9 mouse cellular contexts compared by ENCODE assay signal in the genomic region with DNA sequence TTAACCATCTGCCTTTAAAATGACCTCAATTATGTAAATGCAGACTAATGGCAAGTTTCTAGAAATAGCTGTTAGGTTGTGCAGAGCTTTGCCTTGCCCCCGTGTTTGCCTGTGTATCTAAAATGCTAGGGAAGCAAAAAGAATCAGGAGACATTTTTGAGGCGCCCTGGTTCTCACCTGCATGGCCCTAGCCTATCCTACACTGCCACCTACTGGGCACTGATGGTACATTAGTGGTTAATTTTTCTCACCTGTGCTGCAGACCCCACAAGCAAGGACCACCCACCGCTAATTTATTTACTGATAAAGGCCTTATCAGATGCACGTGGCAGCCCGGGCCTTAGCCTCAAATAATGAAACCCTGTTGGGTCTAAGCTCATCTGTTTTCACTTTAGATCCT. TPM values are rescaled to one million over a fixed set of nuclear protein-coding genes. Genes with fewer than 3 reads are reported as not detected.
A peak's percentile ranks its signal among the peaks of the same experiment; 100 is the strongest.
DNase-seq lines count a peak whose midpoint lies in the region; ATAC-seq lines count a peak whose summit lies in the region.
"Had no signal": no experiment of that assay in that cellular context is flagged by ENCODE, and none has a peak within 500 bp of the region (broad histone marks: within the 10 kb centered on the region; RNA-seq: fewer than 3 reads in every experiment).

No protein-coding gene starts in this region.

- H3K9ac ChIP-seq in forebrain, embryonic 11.5 days (ENCODE audit: low read length), result no peak overlapping the region
- no peak overlapping the region for H3K9ac ChIP-seq in forebrain, embryonic 16.5 days (replicated peaks; ENCODE audit: low read depth, low read length)

- no peak for ATAC-seq in forebrain, embryonic 11.5 days (replicated peaks; ENCODE audit: low FRiP score)
- ATAC-seq in forebrain, embryonic 16.5 days, result no peak

- DNase-seq in forebrain, embryonic 11.5 days (ENCODE audit: low spot score), result peak; percentile 73
- DNase-seq in A20 (ENCODE audit: low read depth, low spot score), result peak; percentile 67
- DNase-seq in adrenal gland, postnatal 14 days, result peak; percentile 63
- peak; percentile 71 for DNase-seq in embryonic facial prominence, embryonic 10.5 days (ENCODE audit: low spot score)
- peak; percentile 50 to 78 for DNase-seq in kidney, postnatal 36 days
- peak; percentile 66 for DNase-seq in lung, postnatal 14 days
- DNase-seq in spleen, postnatal 10 days (ENCODE audit: low spot score in 2 of 2), result peak; percentile 23 to 63

- no peak overlapping the region for H3K4me2 ChIP-seq in forebrain, embryonic 11.5 days (ENCODE audit: low read depth, low read length, severe bottlenecking)
- H3K4me2 ChIP-seq in forebrain, embryonic 16.5 days (ENCODE audit: low read length), result no peak overlapping the region

- H3K36me3 ChIP-seq in forebrain, embryonic 11.5 days (ENCODE audit: control insufficient read depth, insufficient read depth, low read length), result no peaks in the 10 kb centered on the region
- H3K36me3 ChIP-seq in forebrain, embryonic 16.5 days (ENCODE audit: control insufficient read depth, insufficient read depth), result no peaks in the 10 kb centered on the region
- H3K36me3 ChIP-seq in embryonic facial prominence, embryonic 10.5 days (replicated peaks), result no peaks in the 10 kb centered on the region

- WGBS in forebrain, embryonic 11.5 days, result 10% methylated on average over 5 of the region's 5 CpGs
- WGBS in forebrain, embryonic 16.5 days, result 7% methylated on average over 5 of the region's 5 CpGs
- 6% methylated on average over 5 of the region's 5 CpGs for WGBS in embryonic facial prominence, embryonic 10.5 days

- no peaks in the 10 kb centered on the region for H3K9me3 ChIP-seq in forebrain, embryonic 11.5 days (ENCODE audit: control insufficient read depth, low read length)
- no peaks in the 10 kb centered on the region for H3K9me3 ChIP-seq in forebrain, embryonic 16.5 days (ENCODE audit: control insufficient read depth, low read length)
- no peaks in the 10 kb centered on the region for H3K9me3 ChIP-seq in embryonic facial prominence, embryonic 10.5 days

- no peak overlapping the region for H3K27ac ChIP-seq in forebrain, embryonic 11.5 days (ENCODE audit: low read depth, low read length)
- H3K27ac ChIP-seq in forebrain, embryonic 16.5 days (ENCODE audit: low read length), result no peak overlapping the region
- no peak overlapping the region for H3K27ac ChIP-seq in embryonic facial prominence, embryonic 10.5 days (replicated peaks)

- no peak overlapping the region for H3K4me3 ChIP-seq in forebrain, embryonic 11.5 days (ENCODE audit: low read depth, low read length)
- no peak overlapping the region for H3K4me3 ChIP-seq in forebrain, embryonic 16.5 days (replicated peaks; ENCODE audit: low read length)
- no peak overlapping the region for H3K4me3 ChIP-seq in embryonic facial prominence, embryonic 10.5 days

- H3K27me3 ChIP-seq in forebrain, embryonic 11.5 days (ENCODE audit: control insufficient read depth, insufficient read depth, low read length), result no peaks in the 10 kb centered on the region
- H3K27me3 ChIP-seq in forebrain, embryonic 16.5 days (replicated peaks; ENCODE audit: control insufficient read depth, insufficient read depth, low read length), result no peaks in the 10 kb centered on the region
- H3K27me3 ChIP-seq in embryonic facial prominence, embryonic 10.5 days (replicated peaks; ENCODE audit: low read depth, poor library complexity, severe bottlenecking), result peaks cover 8% of the 10 kb centered on the region; the same call in 1 of the 2 replicates

- no peaks in the 10 kb centered on the region for H3K4me1 ChIP-seq in forebrain, embryonic 11.5 days (replicated peaks; ENCODE audit: control insufficient read depth, insufficient read depth, low read length)
- H3K4me1 ChIP-seq in forebrain, embryonic 16.5 days (replicated peaks; ENCODE audit: control insufficient read depth, insufficient read depth, low read length), result peaks cover 2% of the 10 kb centered on the region; the same call in 1 of the 2 replicates
- no peaks in the 10 kb centered on the region for H3K4me1 ChIP-seq in embryonic facial prominence, embryonic 10.5 days

RNA-seq across cellular contexts. Expression of gene Olfr1410, which starts 5.4 kb away (rescaled TPM):
- polyA plus RNA-seq in forebrain, embryonic 11.5 days (2014; fragmentation: Nextera tagmentation; extraction: Ambion mirVana), result not detected in 2 replicates
- polyA plus RNA-seq in forebrain, embryonic 16.5 days (2015; fragmentation: Nextera tagmentation; extraction: Ambion mirVana), result not detected in 2 replicates
- total RNA-seq in adrenal gland, postnatal 14 days (2021), result not detected in 2 replicates
- not detected in 2 replicates for polyA plus RNA-seq in embryonic facial prominence, embryonic 10.5 days (2016; fragmentation: Nextera tagmentation; extraction: Ambion mirVana)
- polyA plus RNA-seq: liver, embryonic 16.5 days had no signal

RNA-seq across cellular contexts. Expression of gene Olfr12, which starts 6.6 kb away (rescaled TPM):
- 0.15 TPM in 1 of 2 replicates, not detected in the other for polyA plus RNA-seq in forebrain, embryonic 11.5 days (2014; fragmentation: Nextera tagmentation; extraction: Ambion mirVana)
- polyA plus RNA-seq in forebrain, embryonic 16.5 days (2015; fragmentation: Nextera tagmentation; extraction: Ambion mirVana), result not detected in 2 replicates
- not detected in 2 replicates for total RNA-seq in adrenal gland, postnatal 14 days (2021)
- polyA plus RNA-seq in embryonic facial prominence, embryonic 10.5 days (2016; fragmentation: Nextera tagmentation; extraction: Ambion mirVana), result not detected in 2 replicates
- polyA plus RNA-seq: liver, embryonic 16.5 days had no signal

RNA-seq across cellular contexts. Expression of gene Olfr1411, which starts 16.8 kb away (rescaled TPM):
- polyA plus RNA-seq in forebrain, embryonic 11.5 days (2014; fragmentation: Nextera tagmentation; extraction: Ambion mirVana), result not detected in 2 replicates
- not detected in 2 replicates for polyA plus RNA-seq in forebrain, embryonic 16.5 days (2015; fragmentation: Nextera tagmentation; extraction: Ambion mirVana)
- total RNA-seq in adrenal gland, postnatal 14 days (2021), result not detected in 2 replicates
- not detected in 2 replicates for polyA plus RNA-seq in embryonic facial prominence, embryonic 10.5 days (2016; fragmentation: Nextera tagmentation; extraction: Ambion mirVana)
- polyA plus RNA-seq: liver, embryonic 16.5 days had no signal

RNA-seq across cellular contexts. Expression of gene Olfr1412, which starts 25.4 kb away (rescaled TPM):
- not detected in 2 replicates for polyA plus RNA-seq in forebrain, embryonic 11.5 days (2014; fragmentation: Nextera tagmentation; extraction: Ambion mirVana)
- polyA plus RNA-seq in forebrain, embryonic 16.5 days (2015; fragmentation: Nextera tagmentation; extraction: Ambion mirVana), result not detected in 2 replicates
- total RNA-seq in adrenal gland, postnatal 14 days (2021), result not detected in 2 replicates
- polyA plus RNA-seq in embryonic facial prominence, embryonic 10.5 days (2016; fragmentation: Nextera tagmentation; extraction: Ambion mirVana), result not detected in 2 replicates
- polyA plus RNA-seq: liver, embryonic 16.5 days had no signal

RNA-seq across cellular contexts. Expression of gene Cops9, which starts 30.8 kb away (rescaled TPM):
- 346 and 366 TPM in 2 replicates for polyA plus RNA-seq in forebrain, embryonic 11.5 days (2014; fragmentation: Nextera tagmentation; extraction: Ambion mirVana)
- polyA plus RNA-seq in forebrain, embryonic 16.5 days (2015; fragmentation: Nextera tagmentation; extraction: Ambion mirVana), result 462 and 475 TPM in 2 replicates
- total RNA-seq in adrenal gland, postnatal 14 days (2021), result 264 and 268 TPM in 2 replicates
- polyA plus RNA-seq in embryonic facial prominence, embryonic 10.5 days (2016; fragmentation: Nextera tagmentation; extraction: Ambion mirVana), result 341 and 342 TPM in 2 replicates
